Mouse (Mus musculus) brain, embryonic 14.5 days (tissue): ENCODE data around the gene Hist2h2ab.

Source experiments
- CTCF ChIP-seq: fragments of 200-500 bp; IDR thresholded peaks from 2 replicates; pipeline ENCODE4 v1.5.1; 2012; ENCODE audit warnings: inconsistent platforms, mild to moderate bottlenecking, moderate library complexity, borderline replicate concordance; ENCODE audit not compliant: insufficient read depth, insufficient read length; ENCODE audit errors: extremely low read depth
- POLR2A ChIP-seq: fragments of 200-500 bp; IDR thresholded peaks from 2 replicates; pipeline ENCODE4 v1.6.1; 2012; ENCODE audit warnings: mild to moderate bottlenecking, inconsistent platforms, borderline replicate concordance; ENCODE audit not compliant: poor library complexity, insufficient read depth, insufficient read length, severe bottlenecking; ENCODE audit errors: extremely low read depth

DNA sequence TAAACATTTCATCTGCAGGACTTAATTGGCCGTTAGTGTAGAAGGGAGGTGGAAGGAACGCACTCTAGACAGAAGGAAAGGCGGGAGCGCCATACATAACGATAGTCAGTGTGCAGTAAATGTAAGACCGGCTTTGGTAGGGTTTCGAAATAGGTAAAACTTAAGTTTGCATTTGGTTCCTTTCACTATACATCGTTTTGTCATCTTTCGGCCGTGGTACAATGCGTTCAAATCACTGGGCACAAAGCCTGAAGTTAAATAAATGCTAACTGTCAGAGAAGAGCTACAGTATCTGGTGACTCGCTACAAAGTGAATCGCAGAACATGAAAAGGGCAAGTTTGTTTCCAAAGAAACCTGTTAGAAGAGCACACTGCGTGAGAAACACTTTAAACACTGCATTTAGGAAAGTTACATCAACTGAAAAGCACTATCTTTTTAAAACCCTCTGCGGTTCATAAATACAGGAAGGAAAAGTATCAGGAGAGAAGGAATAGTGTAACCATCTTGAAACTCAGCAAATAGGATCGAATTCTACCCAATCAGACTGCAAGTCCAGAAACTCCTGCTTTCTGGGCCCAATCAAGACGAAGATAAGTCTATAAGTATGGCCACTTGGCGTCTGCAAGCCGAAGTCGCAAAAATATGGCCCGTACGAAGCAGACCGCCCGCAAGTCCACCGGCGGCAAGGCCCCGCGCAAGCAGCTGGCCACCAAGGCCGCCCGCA is 48.5 kb downstream of the Hist2h2ab start, which contains the start of gene Hist2h3b:
- TF ChIP-seq CTCF = no peak
- TF ChIP-seq POLR2A = peak; percentile 58; the same call in 1 of the 2 replicates
